Mouse (Mus musculus) kidney, adult 11 months (tissue): Measurements from ENCODE around the gene Rnf111.
"Not testable (repeated sequence)": the region's sequence is repeated elsewhere in the genome, so short reads cannot be mapped to it uniquely, and the experiment has no call there.

ENCODE experiments used
- DNase-seq: peaks from one replicate; pipeline ENCODE4 v3.0.0; 2022

Rnf111 gene

DNA sequence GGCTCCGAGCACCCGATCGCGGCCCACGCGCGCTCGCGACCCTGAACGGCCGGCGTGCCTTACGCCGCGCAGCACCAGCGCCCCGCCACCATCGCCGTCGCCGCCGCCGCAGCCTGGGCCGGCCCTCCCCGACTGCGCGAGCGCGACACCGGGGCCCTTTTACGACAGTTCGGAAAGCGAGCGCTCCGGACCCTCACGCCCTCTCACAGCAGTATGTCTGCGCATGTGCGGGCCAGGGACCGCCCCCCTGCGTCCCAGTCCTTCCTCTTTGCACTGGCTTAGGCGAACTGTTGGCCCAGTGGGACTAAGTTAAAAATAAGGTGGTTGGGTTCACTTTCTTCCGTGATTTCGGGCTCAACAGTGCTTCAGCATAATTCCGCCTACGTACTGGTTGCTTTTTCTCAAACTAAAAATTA lies at the start of gene Rnf111:
Rnf111 (minus strand) TSS at position 100 of the 416 bp plus-strand sequence.
- DNase-seq = peak; percentile 96

- DNase-seq = not testable (repeated sequence)
Observed at GRCm38 (mm10) chr9:70552233-70552632, 48.7 kb upstream of the Rnf111 start.

DNA sequence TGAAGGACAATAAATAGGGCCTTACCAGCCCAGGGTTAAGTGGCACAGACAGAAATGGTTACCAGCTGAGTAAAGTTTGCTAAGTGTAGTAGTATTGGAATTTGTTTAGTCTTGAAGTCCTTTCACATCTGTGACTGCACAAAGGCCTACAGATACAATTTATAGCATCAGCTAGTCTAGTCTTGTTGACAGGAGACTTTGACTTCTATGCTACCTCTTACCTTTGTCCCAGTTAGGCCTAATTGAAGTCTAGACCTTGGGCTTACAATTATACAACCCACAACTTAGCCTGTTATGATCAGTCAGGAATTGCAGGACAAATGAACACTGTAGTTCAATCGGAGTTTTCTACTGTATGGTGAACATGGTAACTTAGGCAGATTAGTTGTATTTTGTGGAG lies 48.0 kb upstream of the Rnf111 start:
- no peak for DNase-seq

GRCm38 (mm10) chr9:70548304-70548703 lies 44.8 kb upstream of the Rnf111 start:
- no peak for DNase-seq

DNA sequence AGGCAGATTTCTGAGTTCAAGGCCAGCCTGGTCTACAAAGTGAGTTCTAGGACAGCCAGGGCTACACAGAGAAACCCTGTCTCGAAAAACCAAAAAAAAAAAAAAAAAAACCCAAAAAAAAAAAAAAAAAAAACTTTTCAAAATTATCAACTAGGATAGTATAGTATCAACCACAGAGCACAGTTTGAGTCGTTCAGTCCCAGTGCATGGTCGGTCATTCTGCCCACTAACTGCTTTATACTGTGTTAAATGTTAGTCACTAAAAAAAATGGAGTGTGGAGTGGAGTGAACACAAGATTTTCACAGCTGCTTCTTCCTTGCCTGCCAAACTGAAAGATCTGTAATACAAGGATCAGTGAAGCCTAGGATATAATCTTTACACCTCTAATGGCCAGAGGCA lies 43.1 kb upstream of the Rnf111 start:
- DNase-seq = not testable (repeated sequence)

DNA sequence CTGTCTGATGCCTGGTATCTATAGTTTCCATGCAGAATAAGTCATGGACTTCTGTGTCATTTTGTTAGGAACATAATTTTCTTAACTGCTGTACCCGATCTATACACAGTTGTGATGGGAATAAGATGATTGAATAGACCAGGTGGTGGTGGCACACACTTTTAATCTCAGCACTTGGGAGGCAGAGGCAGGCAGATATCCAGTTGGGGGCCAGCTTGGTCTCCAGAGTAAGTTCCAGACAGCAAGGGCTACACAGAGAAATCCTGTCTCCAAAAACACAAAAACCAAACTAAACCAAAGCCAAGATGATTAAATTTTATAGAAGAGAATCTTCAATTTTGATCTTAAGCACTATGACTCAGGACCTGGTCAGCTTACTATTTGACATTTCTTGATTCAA lies 41.3 kb upstream of the Rnf111 start:
- DNase-seq = no peak

DNA sequence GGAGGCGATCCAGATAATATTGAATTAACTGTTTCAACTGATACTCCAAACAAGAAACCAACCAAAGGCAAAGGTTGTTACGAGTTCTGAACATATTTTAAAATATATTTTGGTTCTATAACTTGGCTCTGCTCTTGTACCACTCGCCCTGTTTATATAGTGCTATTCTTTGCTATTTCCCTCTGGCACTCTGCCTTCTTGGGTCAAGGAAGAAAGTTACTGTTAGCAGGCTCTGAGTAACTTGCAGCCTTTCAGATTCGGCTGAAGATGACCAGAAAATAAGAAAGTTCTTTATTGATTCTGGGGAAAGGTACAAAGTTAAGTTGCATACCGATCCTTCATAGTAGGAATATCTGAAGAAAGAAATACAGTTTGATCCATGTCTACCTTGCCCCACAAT lies 40.5 kb upstream of the Rnf111 start:
- no peak for DNase-seq

DNA sequence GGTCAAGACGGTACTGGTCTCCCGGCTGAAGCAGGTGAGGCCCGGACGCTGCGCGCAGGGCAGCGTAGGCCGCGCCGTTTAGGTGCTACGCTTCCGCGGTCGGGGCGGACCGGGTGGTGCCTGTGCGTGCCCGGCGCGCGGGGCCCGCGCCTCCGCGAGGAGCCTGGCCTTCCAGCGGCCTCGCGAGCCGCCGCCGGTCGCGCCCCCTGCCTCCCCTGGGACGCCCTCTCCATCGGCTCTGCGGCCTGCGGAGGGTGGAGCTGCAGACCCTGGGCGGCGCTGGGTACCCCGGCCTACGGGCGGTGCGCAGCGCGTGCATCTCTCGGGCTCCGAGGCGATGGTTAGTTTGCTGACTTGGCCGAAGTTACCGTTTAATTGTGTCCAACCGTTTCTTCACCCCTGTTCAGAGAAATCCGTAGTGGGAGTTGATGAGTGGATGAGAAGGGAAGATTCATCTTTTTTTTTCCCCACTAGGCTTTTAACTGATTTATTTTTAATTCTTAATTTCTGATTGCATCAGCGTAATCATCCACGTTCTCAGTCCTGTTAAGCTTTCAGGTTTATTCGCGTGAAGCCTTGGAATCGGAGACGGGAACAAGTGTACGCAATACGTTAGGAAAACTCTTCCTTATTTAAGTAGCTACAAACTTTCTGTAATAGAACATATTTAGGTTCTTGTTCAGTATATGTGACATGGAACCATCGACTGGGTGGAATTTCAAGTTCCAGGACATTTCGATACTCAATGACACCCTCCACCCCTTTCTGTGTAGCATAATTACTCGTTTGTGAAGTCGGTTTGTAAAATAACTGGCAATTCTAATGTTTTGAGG lies 39.7 kb upstream of the Rnf111 start:
- DNase-seq = no peak

DNA sequence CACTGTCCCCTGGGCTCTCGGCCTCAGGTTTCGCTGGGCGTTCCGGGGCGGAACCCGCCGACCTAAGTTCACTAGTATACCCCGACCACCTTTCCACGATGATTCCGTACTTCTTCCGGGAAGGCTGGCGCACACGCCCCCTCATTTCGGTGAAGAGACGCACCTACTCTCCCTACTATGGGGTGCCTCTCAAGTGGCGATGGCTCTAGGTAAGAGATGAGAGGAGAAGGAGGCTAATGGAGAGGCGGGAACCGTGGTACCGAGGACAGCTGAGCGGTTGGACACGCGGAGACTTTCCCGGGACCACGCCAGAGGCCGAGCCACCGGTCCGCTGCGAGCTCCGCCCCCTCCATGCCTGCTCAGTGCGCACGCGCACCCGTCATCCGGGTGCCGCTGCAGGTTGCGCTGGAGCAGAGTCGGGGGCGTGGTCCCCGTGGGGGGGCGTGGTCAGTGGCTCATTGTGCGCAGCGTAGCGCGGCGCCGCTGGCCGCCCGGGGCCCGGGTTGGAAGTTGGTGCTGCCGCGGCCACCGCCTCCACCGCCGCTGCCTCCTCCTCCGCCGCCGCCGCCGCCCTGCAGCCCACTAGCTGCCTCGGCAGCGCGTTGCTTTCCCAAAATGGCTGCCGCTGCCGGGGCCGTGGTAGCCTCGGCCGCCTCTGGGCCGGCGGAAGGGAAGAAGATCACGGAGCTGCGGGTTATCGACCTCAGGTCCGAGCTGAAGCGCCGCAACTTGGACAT lies 38.9 kb upstream of the Rnf111 start, which contains the start of gene Sltm:
Sltm (plus strand) TSS at position 450 of the 737 bp plus-strand sequence.
- peak; percentile 98 for DNase-seq

- DNase-seq = no peak
Observed at GRCm38 (mm10) chr9:70541584-70541983, 38.1 kb upstream of the Rnf111 start.

GRCm38 (mm10) chr9:70533328-70533727 lies 29.8 kb upstream of the Rnf111 start:
- no peak for DNase-seq

DNA sequence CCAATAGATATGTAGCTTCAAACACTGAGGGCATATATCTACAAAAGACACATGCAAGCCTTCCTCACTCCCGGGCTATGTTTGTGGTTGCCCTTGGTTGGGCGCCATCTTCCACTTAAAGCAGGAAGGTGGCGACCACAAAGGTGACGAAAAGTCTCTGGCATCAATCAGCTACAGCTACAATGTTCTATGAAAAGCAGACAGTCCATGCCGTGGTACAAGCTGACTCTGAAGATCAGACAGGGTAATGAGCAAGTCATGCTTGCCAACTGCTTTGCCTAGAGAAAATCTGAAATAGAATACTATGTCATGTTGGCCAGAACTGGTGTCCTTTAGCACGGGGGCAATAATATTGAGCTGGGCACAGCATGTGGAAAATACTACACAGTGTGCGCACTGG lies 20.8 kb upstream of the Rnf111 start:
- DNase-seq = no peak

- no peak for DNase-seq
Observed at GRCm38 (mm10) chr9:70523813-70524212, 20.3 kb upstream of the Rnf111 start.

GRCm38 (mm10) chr9:70520651-70521050 lies 17.1 kb upstream of the Rnf111 start:
- DNase-seq = no peak

- DNase-seq = no peak
Observed at GRCm38 (mm10) chr9:70511681-70512080, 8.2 kb upstream of the Rnf111 start.

DNA sequence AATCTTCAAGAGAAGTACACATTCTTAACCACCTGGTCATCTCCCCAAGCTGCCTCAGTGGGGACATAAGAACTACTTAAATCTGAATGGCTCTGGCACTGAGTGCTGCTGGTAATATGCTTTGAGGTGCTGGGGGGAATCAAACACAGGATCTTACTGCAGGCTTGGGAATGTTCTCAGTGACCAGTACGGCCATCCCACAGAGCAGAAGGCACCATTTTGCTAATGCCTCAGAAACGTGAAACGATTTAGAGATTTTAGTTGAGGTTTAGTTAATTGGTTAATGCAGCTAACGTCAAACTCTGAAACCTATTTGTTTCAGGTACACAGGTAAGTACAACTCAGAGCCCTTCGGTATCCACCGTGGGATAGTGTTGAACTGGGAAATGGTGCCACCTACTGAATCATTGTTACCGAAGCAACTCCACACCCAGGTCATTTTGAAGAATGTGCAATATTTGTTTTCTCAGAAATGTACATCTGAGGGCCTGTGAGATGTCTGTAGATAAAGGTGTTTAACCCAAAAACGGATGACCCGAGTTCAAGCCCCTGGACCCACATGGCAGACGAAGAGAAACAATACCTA lies 7.6 kb upstream of the Rnf111 start:
- peak; percentile 36 for DNase-seq

DNA sequence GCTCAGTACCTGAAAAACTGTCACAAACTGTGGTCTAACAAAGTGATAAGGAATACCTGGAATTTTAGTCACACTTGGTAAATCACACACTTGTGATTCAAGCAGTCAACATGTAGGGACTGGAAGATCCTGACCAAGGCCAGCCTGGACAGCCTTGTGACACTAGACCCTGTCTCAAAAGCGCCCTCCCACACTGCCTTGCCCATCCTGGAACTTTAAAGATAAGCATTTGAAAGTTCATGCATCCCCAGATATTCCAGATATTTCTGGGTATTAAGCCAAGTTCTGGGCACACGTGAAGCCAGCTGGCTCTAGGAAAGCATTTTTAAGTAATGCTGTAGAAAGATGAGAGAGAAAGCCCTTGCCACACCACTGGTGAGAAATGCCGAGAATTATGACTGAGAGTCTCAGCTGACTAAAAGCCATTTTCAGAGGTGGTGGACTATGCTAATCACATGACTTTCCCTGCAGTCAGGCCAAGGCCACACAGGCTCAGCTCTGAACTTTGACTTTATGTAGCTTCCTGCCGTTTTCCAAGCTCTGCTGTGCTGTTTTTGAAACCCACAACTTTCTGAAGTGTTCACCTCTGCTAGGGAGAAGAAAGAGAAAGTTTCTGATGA lies 6.5 kb upstream of the Rnf111 start:
- DNase-seq = peak; percentile 72

GRCm38 (mm10) chr9:70506787-70507186 lies 3.3 kb upstream of the Rnf111 start:
- no peak for DNase-seq

DNA sequence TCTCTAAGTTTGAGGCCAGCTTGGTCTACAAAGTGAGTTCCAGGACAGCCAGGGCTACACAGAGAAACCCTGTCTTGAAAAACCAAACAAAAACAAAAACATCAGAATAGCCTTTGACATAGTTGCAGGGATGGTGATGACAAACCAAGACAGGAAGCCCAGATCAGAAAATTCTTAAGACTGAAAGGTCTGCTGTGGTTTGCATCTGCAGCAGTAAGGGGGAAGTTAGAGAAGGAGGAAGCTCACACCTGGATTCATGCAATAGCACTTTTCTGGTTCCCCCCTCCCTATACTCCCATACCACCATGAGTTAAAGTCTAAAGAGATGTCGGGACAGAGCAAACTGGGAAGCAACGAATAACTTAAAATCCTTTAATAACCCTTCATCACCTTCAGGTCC lies 2.7 kb upstream of the Rnf111 start:
- no peak for DNase-seq

GRCm38 (mm10) chr9:70503015-70503603 lies 416 bp downstream of the Rnf111 start:
- peak; percentile 51 for DNase-seq

DNA sequence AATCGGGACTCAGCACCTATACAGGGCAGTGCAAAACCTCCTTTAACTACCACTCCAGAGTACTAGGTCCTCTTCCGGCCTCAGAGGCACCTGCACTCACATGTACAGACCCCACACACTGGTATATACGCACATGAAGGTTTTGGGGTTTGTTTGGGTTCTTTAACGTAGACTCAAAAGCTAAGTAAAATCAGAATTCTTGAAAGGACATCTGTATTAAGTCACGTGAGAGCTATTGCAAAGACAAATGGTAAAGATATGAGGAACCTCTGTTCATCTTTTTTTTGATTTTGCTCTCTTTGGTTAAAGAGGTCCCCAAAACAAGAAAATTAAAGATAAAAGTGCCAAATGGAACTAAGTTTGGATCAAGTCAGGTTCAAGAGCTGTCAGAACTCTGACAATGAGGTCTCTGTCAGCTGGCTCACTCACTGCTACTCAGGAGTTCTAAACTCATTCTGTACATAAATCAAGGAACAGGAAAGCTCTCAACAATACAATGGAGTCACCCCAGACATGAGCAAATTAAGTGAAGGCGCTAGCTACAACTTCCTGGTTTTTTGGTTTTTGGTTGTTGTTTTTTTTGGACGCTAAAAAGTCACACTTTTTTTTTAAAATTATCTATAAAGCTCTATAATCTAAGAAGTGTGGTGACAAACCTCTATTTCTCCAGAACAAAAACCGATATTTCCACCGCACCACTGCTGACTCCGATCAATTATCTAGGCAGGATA lies 1.1 kb downstream of the Rnf111 start:
- DNase-seq = no peak

DNA sequence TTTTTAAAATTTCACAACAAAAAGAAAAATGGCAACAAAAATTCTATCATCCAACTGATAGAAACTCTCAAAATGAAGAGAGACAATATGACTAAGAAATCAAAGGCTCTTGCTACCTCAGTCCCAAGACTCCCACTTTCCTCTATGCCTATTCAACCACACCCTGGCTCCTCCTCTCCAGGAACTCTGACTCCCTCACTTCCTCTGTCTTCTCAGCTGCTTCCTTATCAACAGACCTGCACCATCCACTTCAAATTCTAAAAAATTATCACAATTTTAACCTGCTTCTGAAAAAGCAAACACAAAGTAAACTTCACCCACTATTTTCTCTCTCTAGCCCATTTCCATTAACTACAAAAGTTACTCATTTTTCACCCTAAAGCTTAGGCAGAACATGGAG lies 6.5 kb downstream of the Rnf111 start:
- DNase-seq = no peak
